Mouse (Mus musculus) kidney, postnatal 14 days (tissue): ENCODE measurements at regions not wholly inside any gene's neighbourhood (a gene's known extent, or its start where the extent isn't known, plus 50 kb on each side); places are given as distances from the start of the nearest gene placed in this dataset.

ENCODE experiments used
- DNase-seq: peaks from one replicate; pipeline ENCODE4 v3.0.0; 2022; ENCODE audit warnings: mixed read lengths

GRCm38 (mm10) chr16:95196622-95197021 lies 60.7 kb upstream of the Kcnj15 start:
- DNase-seq: peak; percentile 65

- no peak for DNase-seq
These were observed 58.4 kb upstream of the Kcnj15 start for GRCm38 (mm10) chr16:95198795-95199563.

DNA sequence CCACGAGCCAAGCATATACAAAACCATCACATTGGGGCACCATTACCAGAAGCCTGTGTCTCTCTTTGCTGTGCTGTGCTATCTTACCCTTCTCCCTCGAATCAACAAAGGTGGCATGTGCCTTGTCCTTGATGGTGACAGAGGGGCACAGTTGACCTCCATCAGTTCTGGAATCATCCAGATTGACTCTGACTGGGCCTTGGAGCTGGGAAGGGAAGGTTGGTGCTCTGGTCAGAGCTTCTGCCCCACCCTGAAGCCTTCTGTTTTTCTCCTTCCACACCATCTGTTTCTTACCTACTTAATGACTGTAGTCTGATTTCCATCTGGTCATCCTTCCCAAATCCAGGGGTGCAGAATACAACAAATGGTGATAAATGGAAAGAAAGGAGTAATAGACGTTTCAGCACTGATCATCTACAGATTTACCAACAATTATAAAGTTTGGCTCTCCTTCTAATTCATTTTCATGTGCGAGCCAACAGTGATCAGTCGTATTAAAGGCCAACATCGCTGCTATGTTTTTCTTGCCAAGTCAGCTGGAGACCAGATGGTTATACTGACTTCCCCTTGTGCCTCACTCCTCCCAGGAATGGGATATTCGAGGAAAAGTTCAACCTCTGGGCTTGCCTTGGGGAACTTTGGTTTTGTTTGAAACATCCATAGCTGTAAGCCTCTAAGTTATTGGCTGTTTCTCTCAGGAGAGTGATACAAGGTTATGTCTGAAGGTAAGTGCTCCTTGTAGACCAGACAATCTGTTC lies 55.1 kb upstream of the Kcnj15 start:
- no peak for DNase-seq

GRCm38 (mm10) chr16:95203026-95203425 lies 54.3 kb upstream of the Kcnj15 start:
- DNase-seq: no peak

DNA sequence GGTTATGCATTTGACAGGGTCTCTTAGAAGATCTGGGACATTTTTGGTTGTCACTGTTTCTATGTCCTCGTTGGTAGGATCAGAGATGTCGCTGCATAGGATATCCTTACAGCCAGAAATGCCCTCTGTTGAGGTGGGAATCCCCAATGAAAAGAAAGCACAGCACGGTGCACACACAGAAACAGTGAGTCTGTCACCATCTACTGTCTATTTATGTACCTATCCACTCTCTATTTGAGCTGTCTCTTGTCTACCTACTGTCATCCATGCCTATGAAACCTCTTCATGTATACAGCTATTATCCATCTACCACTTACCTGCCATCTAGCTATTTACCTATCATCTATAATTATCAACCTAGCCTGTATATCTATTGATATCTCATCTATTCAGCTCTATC lies 53.6 kb upstream of the Kcnj15 start:
- DNase-seq: no peak

- DNase-seq: no peak
These were observed 52.9 kb upstream of the Kcnj15 start for GRCm38 (mm10) chr16:95204507-95204906.

GRCm38 (mm10) chr16:95206445-95206844 lies 50.9 kb upstream of the Kcnj15 start:
- DNase-seq: no peak

GRCm38 (mm10) chr16:95207547-95207946 lies 49.8 kb upstream of the Kcnj15 start:
- DNase-seq: no peak
